ENCODE assay signal across 10 mouse cellular contexts in the genomic region with DNA sequence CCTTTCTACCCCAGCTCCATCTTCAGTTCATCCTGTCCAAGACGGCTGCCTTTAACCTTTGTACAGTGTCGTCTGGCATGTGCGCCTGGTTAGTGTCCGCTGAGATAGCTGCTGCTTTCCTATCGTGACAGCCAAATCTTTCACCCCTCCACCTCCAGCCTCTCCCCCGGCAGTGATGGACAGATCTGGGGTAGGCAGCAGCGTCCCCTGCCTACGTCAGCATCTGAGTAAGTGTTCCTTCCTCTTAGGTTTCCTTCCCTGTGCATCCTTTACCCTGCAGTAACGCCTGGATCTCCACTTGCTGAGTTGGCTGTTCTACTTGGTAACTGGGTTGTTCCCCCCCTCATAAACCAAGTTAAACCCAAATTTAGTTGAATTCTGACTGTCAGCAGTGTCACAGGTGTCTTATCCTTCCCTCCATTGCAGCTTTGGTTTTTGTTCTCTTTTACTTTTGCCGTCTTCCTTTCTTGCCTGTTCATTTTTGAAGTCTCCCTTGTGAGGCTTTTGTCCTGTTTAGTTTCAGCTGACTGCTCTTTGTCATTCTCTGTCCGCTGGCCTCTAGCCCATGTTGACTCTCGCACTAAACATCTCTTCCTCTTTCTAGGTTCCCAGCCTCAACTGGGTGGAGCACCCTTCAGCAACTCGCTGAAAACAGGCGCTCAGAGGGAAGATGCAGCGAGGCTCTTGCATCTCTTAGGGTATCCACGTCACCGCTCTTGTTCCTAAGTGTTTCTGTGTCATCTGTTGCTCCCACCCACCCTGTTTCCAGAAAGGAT.
DNase-seq lines count a peak whose midpoint lies in the region; ATAC-seq lines count a peak whose summit lies in the region.
"Had no signal": no experiment of that assay in that cellular context is flagged by ENCODE, and none has a peak within 500 bp of the region (broad histone marks: within the 10 kb centered on the region; RNA-seq: fewer than 3 reads in every experiment).

No protein-coding gene starts in this region.

- peak; percentile 47 for ATAC-seq in heart, embryonic 14.5 days (ENCODE audit: insufficient number of reproducible peaks, insufficient read depth, low FRiP score, low read depth)
- ATAC-seq in liver, embryonic 12.5 days = no peak
- ATAC-seq in midbrain, embryonic 16.5 days = no peak

- peak overlapping the region; percentile 8 to 10 for H3K27ac ChIP-seq in heart, embryonic 14.5 days (replicated peaks in 1 of 2; ENCODE audit: control insufficient read depth in 1 of 2, insufficient read depth in 1 of 2, low read depth in 2 of 2, low read length in 2 of 2)
- no peak overlapping the region for H3K27ac ChIP-seq in liver, embryonic 12.5 days
- H3K27ac ChIP-seq in midbrain, embryonic 16.5 days (ENCODE audit: low read length) = no peak overlapping the region
- H3K27ac ChIP-seq: hindbrain, embryonic 15.5 days had no signal

- 16% methylated on average over 17 of the region's 17 CpGs for WGBS in heart, embryonic 14.5 days
- 14% methylated on average over 17 of the region's 17 CpGs for WGBS in liver, embryonic 12.5 days (ENCODE audit: insufficient replicate concordance)
- WGBS in midbrain, embryonic 16.5 days = 52% methylated on average over 17 of the region's 17 CpGs

- H3K36me3 ChIP-seq in heart, embryonic 14.5 days (ENCODE audit: control insufficient read depth, insufficient read depth, low read length) = no peaks in the 10 kb centered on the region
- H3K36me3 ChIP-seq in liver, embryonic 12.5 days = no peaks in the 10 kb centered on the region
- no peaks in the 10 kb centered on the region for H3K36me3 ChIP-seq in midbrain, embryonic 16.5 days (ENCODE audit: control insufficient read depth, insufficient read depth, low read length)
- H3K36me3 ChIP-seq: G1E; hindbrain, embryonic 15.5 days had no signal

- H3K4me3 ChIP-seq in heart, embryonic 14.5 days (ENCODE audit: control insufficient read depth in 1 of 2, insufficient read depth in 1 of 2, low read depth in 1 of 2, low read length in 2 of 2) = no peak overlapping the region
- no peak overlapping the region for H3K4me3 ChIP-seq in liver, embryonic 12.5 days
- H3K4me3 ChIP-seq in midbrain, embryonic 16.5 days (ENCODE audit: low read depth, low read length) = no peak overlapping the region
- H3K4me3 ChIP-seq: hindbrain, embryonic 15.5 days had no signal

- no peaks in the 10 kb centered on the region for H3K9me3 ChIP-seq in heart, embryonic 14.5 days (ENCODE audit: control insufficient read depth, low read length)
- no peaks in the 10 kb centered on the region for H3K9me3 ChIP-seq in liver, embryonic 12.5 days (replicated peaks)
- H3K9me3 ChIP-seq in midbrain, embryonic 16.5 days (replicated peaks; ENCODE audit: control insufficient read depth, low read length, poor library complexity, severe bottlenecking) = no peaks in the 10 kb centered on the region
- H3K9me3 ChIP-seq: G1E; hindbrain, embryonic 15.5 days had no signal

- H3K9ac ChIP-seq in heart, embryonic 14.5 days (ENCODE audit: low read length) = no peak overlapping the region
- H3K9ac ChIP-seq in liver, embryonic 12.5 days = no peak overlapping the region
- H3K9ac ChIP-seq in midbrain, embryonic 16.5 days (ENCODE audit: low read depth, low read length) = no peak overlapping the region
- H3K9ac ChIP-seq: hindbrain, embryonic 15.5 days had no signal

- DNase-seq in layer of hippocampus, adult 11-12 months (ENCODE audit: low spot score) = peak; percentile 13
- DNase-seq in layer of hippocampus, postnatal 36 days = no peak
- peak; percentile 32 for DNase-seq in brain, adult 2 months (ENCODE audit: low read depth, low spot score)
- peak; percentile 39 to 68 for DNase-seq in spleen, postnatal 4 days (ENCODE audit: low spot score in 2 of 2)
- DNase-seq in cerebellum, adult 11 months = no peak

- no peaks in the 10 kb centered on the region for H3K27me3 ChIP-seq in heart, embryonic 14.5 days (ENCODE audit: control insufficient read depth, insufficient read depth, low read length)
- H3K27me3 ChIP-seq in liver, embryonic 12.5 days (replicated peaks) = no peaks in the 10 kb centered on the region
- no peaks in the 10 kb centered on the region for H3K27me3 ChIP-seq in midbrain, embryonic 16.5 days (ENCODE audit: control insufficient read depth, insufficient read depth, low read depth, low read length)
- H3K27me3 ChIP-seq: hindbrain, embryonic 15.5 days had no signal

- H3K4me1 ChIP-seq in heart, embryonic 14.5 days (ENCODE audit: control insufficient read depth in 2 of 2, insufficient read depth in 2 of 2, low read length in 2 of 2) = peaks cover 10 to 20% of the 10 kb centered on the region in 2 experiments; a peak in 3 of 4 replicates
- peaks cover 7% of the 10 kb centered on the region; the same call in 1 of the 2 replicates for H3K4me1 ChIP-seq in liver, embryonic 12.5 days
- H3K4me1 ChIP-seq in midbrain, embryonic 16.5 days (ENCODE audit: control insufficient read depth, insufficient read depth, low read length) = no peaks in the 10 kb centered on the region
- H3K4me1 ChIP-seq: hindbrain, embryonic 15.5 days had no signal

- peak overlapping the region; percentile 55 for H3K4me2 ChIP-seq in heart, embryonic 14.5 days (ENCODE audit: low read length)
- H3K4me2 ChIP-seq in liver, embryonic 12.5 days = 0 out of 2 replicates have a peak overlapping the region, but pooled peaks have one; percentile 9
- H3K4me2 ChIP-seq in midbrain, embryonic 16.5 days (ENCODE audit: low read length) = no peak overlapping the region
- H3K4me2 ChIP-seq: hindbrain, embryonic 15.5 days had no signal

Comparison
In these comparisons a context has a peak if more than half of its experiments do, and no peak if none do; other contexts are left out.
1. DNase-seq: peak in layer of hippocampus, adult 11-12 months (single experiment), brain, adult 2 months (single experiment) and spleen, postnatal 4 days (2 of 2); none in layer of hippocampus, postnatal 36 days (0 of 2) and cerebellum, adult 11 months (single experiment).
2. H3K27ac ChIP-seq: peak in heart, embryonic 14.5 days (2 of 2); none in liver, embryonic 12.5 days (single experiment) and midbrain, embryonic 16.5 days (single experiment).